Mouse (Mus musculus) liver (tissue): ENCODE data around the gene Bzw2.

Source experiments
- DNase-seq: peaks from one replicate; pipeline ENCODE4 v3.0.0-alpha.2; 2020; ENCODE audit warnings: mixed read lengths

Gene Bzw2

DNA sequence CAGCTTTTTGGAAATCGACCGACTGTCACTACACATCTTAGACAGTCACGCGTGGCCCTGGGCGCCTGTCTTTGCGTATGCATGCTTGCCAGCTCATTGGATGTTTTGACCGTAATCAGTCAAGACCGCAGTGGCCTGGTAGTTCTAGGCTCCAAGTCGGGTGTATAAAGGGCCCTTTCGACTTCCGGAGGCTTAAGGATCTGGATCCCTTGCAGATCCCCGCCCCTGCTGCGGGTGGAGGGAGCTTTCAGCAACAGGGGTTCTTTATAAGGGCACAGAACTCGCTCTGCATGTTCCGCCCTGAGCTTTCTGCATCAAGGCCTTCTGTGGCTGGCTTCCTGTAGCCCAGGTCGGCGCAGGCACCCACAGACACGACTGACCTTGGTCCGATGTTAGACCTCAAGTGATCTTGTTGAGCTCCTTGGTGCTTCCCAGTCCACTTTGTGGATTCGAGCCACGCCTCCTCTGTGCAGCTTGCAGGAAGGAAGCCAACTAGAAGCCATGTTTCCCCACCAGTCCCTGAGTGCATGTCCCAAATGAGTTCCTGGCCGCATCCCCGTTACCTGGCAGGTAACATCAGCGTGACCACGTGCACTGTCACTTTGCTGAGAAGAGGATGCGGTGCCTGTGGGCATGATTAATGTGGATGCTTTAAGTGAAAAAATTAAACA, at the start of gene Bzw2:
Gene Bzw2, minus strand, starts transcription at position 443 of the 671 bp plus-strand sequence.
- peak; percentile 69 for DNase-seq

DNA sequence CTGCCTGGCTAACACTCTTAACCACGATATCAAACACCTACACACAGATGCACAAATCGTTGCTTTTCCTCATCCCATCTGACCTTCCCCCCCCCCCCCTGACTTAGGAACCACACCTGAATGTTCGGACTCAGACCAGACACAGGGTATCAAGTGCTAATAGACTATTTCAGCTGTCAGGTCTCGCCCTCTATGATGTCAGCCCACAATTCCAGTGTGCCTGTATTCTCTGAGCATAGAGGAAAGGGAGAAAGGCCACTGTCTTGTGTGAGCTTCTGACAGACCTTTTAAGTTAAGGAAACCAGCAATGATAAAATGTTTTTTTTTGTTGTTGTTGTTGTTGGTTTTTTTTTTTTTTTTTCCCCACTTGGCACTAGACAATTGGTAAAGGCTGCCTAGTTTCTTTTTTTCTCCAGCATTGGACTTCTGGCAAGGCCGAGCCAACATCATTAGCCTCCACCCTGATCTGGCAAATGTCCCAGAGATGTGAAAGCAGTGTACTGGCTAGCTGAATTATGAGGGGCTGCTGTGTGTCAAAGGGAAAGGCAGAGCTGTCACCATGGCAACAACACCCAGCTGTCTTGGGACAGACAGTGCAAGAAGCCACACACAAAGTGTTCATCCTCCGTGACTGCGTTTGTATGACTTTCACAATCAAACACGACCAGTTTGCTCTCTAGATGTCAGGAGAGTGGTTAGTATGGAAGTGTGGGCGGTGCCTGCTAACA, 49.4 kb upstream of the Bzw2 start:
- DNase-seq = peak; percentile 27

DNA sequence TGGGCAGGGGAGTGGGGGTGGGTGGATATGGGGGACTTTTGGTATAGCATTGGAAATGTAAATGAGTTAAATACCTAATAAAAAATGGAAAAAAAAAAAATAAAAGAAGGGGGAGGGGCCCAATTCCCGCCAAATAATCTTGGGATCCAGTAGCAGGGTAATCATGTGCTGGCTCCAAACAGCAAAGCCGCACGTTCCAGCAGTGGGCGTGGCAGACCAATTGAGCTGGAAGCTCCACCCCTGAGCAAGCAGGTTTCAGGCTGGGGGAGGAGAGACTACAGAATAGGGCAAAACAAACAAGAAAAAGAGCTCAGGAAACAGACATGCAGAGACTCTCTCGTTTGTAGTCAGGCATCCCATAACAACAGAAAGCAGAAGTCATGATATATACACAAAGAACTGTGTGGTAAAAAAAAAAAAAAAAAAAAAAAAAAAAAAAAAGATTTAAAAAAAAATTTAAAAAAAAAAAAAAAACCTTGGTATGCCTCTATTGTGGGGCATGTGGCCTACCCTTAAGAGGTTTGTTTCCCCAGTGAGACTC, 47.8 kb upstream of the Bzw2 start:
- DNase-seq = peak; percentile 32

DNA sequence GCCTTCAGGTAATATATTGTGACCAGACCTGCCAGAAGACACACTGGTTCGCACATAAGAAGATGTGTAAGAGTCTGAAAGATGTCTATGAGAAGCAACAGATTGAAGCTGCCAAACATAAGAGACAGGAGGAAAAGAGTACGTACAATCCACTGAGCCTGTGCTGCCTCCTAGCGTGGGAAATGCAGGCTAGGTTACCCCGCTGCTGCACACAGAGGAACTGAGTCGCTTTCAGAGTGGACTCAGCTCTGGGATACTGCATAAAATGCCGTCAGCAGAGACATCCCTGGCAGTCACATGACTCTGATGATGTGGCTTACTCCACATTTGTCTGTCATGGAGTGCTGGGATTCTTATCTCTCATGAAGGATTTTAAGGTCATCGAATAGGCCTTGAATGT, 37.1 kb upstream of the Bzw2 start:
- no peak for DNase-seq

DNA sequence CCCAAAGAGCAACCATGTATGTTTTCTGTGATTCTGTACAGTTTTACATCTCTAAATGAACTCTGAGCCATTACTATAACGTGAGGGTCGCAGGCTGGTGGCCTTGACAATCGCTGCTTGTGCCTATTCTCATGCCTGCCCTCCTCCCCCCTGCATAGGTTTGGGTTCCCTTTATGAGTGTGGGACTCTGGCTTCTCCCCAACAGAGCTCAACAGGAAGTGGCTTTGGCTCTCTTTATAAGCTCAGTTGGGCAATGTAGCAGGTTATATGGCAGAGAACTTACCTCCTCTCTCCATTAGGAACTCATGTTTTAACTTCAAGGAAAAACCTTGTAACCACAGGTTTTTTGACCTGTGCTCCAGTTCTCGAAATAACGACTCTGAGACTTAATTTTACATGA, 32.5 kb upstream of the Bzw2 start:
- no peak for DNase-seq

DNA sequence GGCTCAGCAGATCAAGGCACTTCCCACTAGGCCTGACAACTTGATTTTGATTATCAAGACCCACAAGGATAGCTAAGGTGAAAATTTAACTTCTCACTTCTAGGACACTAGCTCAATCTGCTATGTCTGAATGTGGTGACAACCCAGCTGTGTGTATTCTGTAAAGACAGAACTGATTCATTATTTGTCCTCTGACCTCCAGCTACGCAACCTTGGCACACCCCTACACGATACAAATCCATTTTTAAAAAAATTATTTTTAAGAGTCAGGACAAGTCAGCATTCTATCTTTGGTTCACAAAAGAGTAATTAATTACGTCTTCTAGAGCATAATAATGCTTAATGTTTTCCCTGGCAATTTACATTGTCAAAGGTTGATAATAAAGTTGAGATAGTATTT, 31.7 kb upstream of the Bzw2 start:
- no peak for DNase-seq

DNA sequence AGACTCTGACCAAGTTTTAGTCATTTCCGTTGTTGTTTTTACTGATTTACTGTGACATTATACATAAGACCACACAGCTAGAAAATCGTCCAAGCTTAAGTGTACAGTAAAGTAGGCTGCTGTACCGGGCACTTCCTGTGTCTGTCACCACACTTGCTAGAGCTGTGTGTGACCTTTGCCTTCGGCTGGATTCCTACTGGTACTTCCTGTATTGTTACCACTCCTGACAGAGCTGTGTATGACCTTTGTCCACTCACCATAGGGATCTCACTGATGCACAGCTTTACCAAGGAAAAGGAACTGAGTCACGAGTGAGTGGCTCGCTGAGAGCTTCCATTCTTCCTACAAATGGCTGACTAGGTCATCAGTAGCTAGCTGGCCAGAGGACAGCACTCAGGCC, 29.2 kb upstream of the Bzw2 start:
- DNase-seq = no peak

DNA sequence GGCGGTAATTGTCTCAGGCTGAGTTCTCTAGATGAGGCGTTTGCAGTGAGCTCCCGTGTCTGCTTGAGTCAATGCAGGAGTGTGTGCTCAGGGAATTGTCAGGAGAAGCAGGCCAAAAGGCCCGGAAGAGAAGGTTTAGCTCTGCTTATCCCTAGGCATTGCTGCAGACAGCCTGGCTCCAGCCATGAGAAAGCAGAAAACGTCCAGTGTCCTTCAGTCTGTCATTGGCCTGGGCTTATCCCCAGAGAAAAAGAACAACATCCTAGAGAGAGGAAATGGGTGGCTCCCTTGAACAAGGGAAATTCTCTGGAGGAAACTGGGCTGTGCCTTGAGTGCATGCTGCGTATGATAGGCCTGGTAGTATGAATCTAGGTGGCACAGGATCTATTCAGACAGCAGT, 24.7 kb upstream of the Bzw2 start:
- no peak for DNase-seq

- DNase-seq = no peak
These were observed 19.3 kb upstream of the Bzw2 start for GRCm38 (mm10) chr12:36177227-36177626.

GRCm38 (mm10) chr12:36165299-36165698, 7.4 kb upstream of the Bzw2 start:
- no peak for DNase-seq

DNA sequence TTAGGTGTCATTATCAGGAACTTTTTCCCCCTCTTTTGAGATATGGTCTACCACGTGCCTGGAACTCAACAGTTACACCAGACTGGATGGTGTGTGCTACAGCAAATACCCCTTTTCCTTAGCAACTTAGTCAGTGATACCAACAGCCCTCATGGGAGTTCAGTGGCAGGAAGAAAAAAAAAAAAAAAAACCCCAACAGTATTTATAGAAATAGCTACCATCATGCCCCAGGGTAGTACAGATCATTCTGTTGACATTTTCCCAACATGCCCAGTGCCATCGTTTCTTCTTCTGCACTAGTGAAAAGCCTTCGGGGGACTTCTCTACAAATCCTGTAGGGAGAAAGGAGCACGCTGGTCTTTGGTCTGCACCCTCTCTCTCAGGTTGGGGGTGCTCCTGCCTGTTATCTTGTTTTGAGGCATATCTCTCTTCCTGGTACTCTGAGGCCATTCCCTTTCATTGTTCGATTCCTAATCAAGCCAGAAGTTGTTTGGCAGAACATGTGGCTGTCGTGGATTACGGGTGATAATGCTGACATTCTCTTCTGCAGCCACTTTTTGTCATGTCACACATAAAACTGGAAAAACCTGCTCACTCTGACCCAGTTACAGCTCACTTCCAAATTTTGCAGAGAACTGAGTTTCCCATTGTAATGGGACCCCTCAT, 6.4 kb upstream of the Bzw2 start:
- DNase-seq = peak; percentile 21

- no peak for DNase-seq
These were observed 609 bp downstream of the Bzw2 start for GRCm38 (mm10) chr12:36157304-36157637.

GRCm38 (mm10) chr12:36156637-36157303, 1.1 kb downstream of the Bzw2 start, which contains the start of gene Ankmy2:
Gene Ankmy2 (plus strand): TSS chr12:36157114.
- DNase-seq = peak; percentile 95

- no peak for DNase-seq
These were observed 1.7 kb downstream of the Bzw2 start for GRCm38 (mm10) chr12:36156101-36156636.

DNA sequence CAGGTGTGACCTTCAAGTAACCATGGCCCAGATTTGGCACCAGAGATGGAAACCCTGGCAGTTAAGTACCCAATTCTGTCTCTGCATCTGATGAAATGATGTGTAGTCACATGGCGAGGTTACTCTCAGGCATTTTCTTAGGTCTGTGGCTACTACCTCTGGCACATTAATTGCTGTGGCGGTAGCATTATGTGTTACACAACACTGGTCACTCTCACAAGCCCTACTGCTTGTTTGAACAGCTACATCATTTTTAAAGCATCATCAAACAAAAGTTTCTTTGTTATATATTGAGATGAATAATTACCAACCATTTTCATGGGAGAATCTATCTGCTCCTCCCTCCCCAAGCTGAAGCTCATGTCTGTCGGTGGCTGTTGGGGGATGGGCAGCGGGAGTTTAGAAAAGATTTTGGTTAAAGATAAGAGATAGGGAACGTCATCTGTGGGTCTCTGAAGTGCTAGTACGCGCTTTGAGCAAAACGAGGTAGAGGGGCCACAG, 2.7 kb downstream of the Bzw2 start:
- DNase-seq = peak; percentile 29

GRCm38 (mm10) chr12:36150737-36151136, 7.1 kb downstream of the Bzw2 start:
- DNase-seq = no peak

DNA sequence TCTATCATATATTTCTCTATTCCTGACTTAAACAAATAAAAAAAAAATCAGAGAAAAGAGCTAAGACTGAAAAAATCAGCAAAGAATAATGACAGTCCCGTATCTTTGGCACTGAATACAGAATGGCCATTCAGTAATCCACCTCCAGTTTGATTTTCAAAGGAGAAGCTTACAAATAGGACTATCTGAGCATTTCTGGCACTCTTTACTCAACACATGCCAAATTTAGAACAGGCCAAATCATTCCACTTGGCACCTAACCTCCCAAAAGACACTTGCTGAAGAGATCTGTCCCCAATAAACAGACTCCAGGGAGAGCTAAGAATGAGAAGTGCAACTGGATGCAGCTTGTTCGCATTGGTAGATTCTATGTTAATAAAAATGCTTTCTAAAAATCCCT, 7.6 kb downstream of the Bzw2 start:
- DNase-seq = no peak

DNA sequence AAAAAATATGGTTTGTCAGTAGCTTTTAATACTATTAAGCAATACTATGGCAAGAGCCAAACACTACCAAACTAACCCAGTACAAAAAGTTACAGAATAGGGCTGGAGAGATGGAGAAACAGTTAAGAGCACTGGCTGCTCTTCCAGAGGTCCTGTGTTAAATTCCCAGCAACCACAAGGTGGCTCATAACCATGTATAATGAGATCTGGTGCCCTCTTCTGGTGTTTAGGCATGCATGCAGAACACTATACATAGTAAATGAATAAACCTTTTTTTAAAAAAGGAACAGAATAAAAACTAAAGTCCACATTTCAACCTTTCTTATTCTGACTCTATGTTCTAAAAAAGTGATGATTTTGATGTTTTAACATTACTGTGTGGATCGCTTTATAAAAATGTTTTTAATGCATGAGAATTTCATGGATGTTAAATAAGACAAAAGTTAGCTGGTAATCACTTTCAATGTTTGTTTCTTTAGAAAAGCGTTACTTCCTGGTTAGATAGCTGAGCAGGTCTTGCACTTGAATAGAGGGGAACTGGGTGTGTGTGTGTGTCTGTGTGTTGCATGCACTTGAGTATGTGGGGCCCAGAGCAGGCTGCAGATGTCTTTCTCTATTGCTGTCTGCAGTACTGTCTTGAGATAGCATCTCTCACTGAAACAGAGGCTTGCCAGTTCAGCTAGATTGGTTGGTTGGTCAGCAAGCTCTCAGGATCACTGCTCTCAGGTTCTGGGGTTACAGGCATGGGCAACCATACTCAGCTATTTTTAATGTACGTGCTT, 11.5 kb downstream of the Bzw2 start:
- DNase-seq = no peak

GRCm38 (mm10) chr12:36140401-36140800, 17.5 kb downstream of the Bzw2 start:
- DNase-seq = no peak

DNA sequence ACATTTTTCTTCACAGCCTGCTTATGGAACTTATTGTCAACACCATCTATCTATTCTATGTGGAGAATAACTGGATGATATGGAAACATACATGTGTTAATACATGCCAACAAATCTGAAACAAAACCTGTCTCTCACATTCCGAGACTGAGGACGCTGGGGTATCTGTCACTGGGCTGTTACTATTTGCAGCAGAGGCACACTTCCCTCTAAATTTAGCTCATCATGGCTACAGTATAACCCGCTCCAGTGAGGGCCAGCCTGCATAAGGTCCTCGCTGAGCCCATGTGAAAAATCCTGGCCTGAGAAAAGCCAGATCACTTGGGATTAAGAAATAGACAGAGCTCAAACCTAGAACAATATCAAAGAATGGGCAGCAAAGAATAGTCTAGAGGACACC, 20.7 kb downstream of the Bzw2 start:
- DNase-seq = no peak

- DNase-seq = no peak
These were observed 21.6 kb downstream of the Bzw2 start for GRCm38 (mm10) chr12:36136285-36136684.

DNA sequence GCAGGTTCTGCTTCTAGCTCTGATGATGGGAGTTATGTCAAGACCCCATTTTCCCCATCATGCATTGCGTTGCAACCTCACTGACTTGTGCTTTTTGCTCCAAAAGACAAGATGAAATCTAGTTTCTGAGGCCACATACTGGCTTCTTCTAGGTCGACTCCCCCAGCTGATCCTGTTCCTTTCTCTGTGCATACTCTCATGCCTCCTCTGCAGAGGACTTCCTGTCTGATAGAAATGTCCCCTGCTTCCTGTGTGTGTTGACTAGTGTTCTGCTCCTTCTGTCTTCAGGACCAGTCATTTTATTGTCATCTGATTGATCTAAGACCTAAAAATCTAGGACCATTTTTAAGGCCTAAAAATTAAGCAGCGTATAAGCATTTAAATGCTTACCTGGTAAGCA, 22.5 kb downstream of the Bzw2 start:
- no peak for DNase-seq
